Mouse (Mus musculus): ENCODE data around the gene Rdh9. TPM values are rescaled to one million over a fixed set of nuclear protein-coding genes. Genes with fewer than 3 reads are reported as not detected.
"Not testable (repeated sequence)": the region's sequence is repeated elsewhere in the genome, so short reads cannot be mapped to it uniquely, and the experiment has no call there.

The Rdh9 gene
- polyA plus RNA-seq, 1 experiment from 2014 or later = 0.10 TPM

- TF ChIP-seq CTCF (IDR thresholded peaks at IDR 0.05) = no peak
- TF ChIP-seq EP300 (IDR thresholded peaks at IDR 0.05) = no peak
- no peak for ATAC-seq
- no peaks in the 10 kb centered on the region for H3K27me3 ChIP-seq (replicated peaks; ENCODE audit: insufficient read depth, low read length)
- no peaks in the 10 kb centered on the region for H3K9me3 ChIP-seq (ENCODE audit: low read length)
- no peak overlapping the region for H3K27ac ChIP-seq (ENCODE audit: low read length)
- H3K4me3 ChIP-seq (ENCODE audit: low read depth, low read length) = no peak overlapping the region
- no peak overlapping the region for H3K4me2 ChIP-seq (replicated peaks; ENCODE audit: low read depth, low read length)
- H3K4me1 ChIP-seq (ENCODE audit: insufficient read depth, low read depth, low read length) = no peaks in the 10 kb centered on the region
- WGBS = 52% methylated on average over 12 of the region's 12 CpGs
- no peak for DNase-seq (ENCODE audit: low spot score)
- no peak overlapping the region for H3K9ac ChIP-seq (replicated peaks; ENCODE audit: low read depth)
- no peaks in the 10 kb centered on the region for H3K36me3 ChIP-seq (ENCODE audit: insufficient read depth, low read length)
Observed at GRCm38 (mm10) chr10:127763914-127764680, 12.1 kb upstream of the Rdh9 start.

- no peak overlapping the region for H3K9ac ChIP-seq (replicated peaks; ENCODE audit: low read depth)
- ATAC-seq = no peak
- H3K9me3 ChIP-seq (ENCODE audit: low read length) = no peaks in the 10 kb centered on the region
- H3K4me3 ChIP-seq (ENCODE audit: low read depth, low read length) = no peak overlapping the region
- TF ChIP-seq CTCF (IDR thresholded peaks at IDR 0.05) = no peak
- no peak for TF ChIP-seq EP300 (IDR thresholded peaks at IDR 0.05)
- no peak for DNase-seq (ENCODE audit: low spot score)
- no peaks in the 10 kb centered on the region for H3K4me1 ChIP-seq (ENCODE audit: insufficient read depth, low read depth, low read length)
- no peaks in the 10 kb centered on the region for H3K27me3 ChIP-seq (replicated peaks; ENCODE audit: insufficient read depth, low read length)
- no peaks in the 10 kb centered on the region for H3K36me3 ChIP-seq (ENCODE audit: insufficient read depth, low read length)
- no peak overlapping the region for H3K27ac ChIP-seq (ENCODE audit: low read length)
- WGBS = 59% methylated on average over 1 of the region's 1 CpGs
- no peak overlapping the region for H3K4me2 ChIP-seq (replicated peaks; ENCODE audit: low read depth, low read length)
Observed at GRCm38 (mm10) chr10:127766564-127766963, 9.6 kb upstream of the Rdh9 start.

GRCm38 (mm10) chr10:127782321-127782720 lies 6.1 kb downstream of the Rdh9 start:
- 95% methylated on average over 17 of the region's 17 CpGs for WGBS
- DNase-seq (ENCODE audit: low spot score) = not testable (repeated sequence)

GRCm38 (mm10) chr10:127785411-127785810 lies 9.2 kb downstream of the Rdh9 start:
- not testable (repeated sequence) for ATAC-seq; DNase-seq (ENCODE audit: low spot score); H3K27me3 ChIP-seq (replicated peaks; ENCODE audit: insufficient read depth, low read length)

More at GRCm38 (mm10) chr10:127782321-127782720, 6.1 kb downstream of the Rdh9 start:
- not testable (repeated sequence) for H3K9ac ChIP-seq (replicated peaks; ENCODE audit: low read depth); H3K4me3 ChIP-seq (ENCODE audit: low read depth, low read length); H3K27me3 ChIP-seq (replicated peaks; ENCODE audit: insufficient read depth, low read length); H3K36me3 ChIP-seq (ENCODE audit: insufficient read depth, low read length); H3K4me1 ChIP-seq (ENCODE audit: insufficient read depth, low read depth, low read length); H3K4me2 ChIP-seq (replicated peaks; ENCODE audit: low read depth, low read length); H3K27ac ChIP-seq (ENCODE audit: low read length); ATAC-seq; H3K9me3 ChIP-seq (ENCODE audit: low read length)

GRCm38 (mm10) chr10:127799295-127799694 lies 23.1 kb downstream of the Rdh9 start:
- Histone ChIP-seq H3K4me3 (ENCODE audit: low read depth, low read length) (no peak overlapping the region), H3K36me3 (ENCODE audit: insufficient read depth, low read length) (no peaks in the 10 kb centered on the region), H3K9ac (replicated peaks; ENCODE audit: low read depth) (no peak overlapping the region), H3K4me1 (ENCODE audit: insufficient read depth, low read depth, low read length) (no peaks in the 10 kb centered on the region), H3K4me2 (replicated peaks; ENCODE audit: low read depth, low read length) (no peak overlapping the region), H3K27ac (ENCODE audit: low read length) (no peak overlapping the region), H3K27me3 (replicated peaks; ENCODE audit: insufficient read depth, low read length) (no peaks in the 10 kb centered on the region), H3K9me3 (ENCODE audit: low read length) (no peaks in the 10 kb centered on the region)
- TF ChIP-seq CTCF (IDR thresholded peaks at IDR 0.05) = no peak
- TF ChIP-seq EP300 (IDR thresholded peaks at IDR 0.05) = no peak
- ATAC-seq (no peak), DNase-seq (ENCODE audit: low spot score) (no peak)
- 79% methylated on average over 1 of the region's 1 CpGs for WGBS

More at GRCm38 (mm10) chr10:127785411-127785810, 9.2 kb downstream of the Rdh9 start:
- H3K9me3 ChIP-seq (ENCODE audit: low read length); H3K27ac ChIP-seq (ENCODE audit: low read length); H3K4me1 ChIP-seq (ENCODE audit: insufficient read depth, low read depth, low read length); H3K4me2 ChIP-seq (replicated peaks; ENCODE audit: low read depth, low read length); H3K4me3 ChIP-seq (ENCODE audit: low read depth, low read length); H3K36me3 ChIP-seq (ENCODE audit: insufficient read depth, low read length); H3K9ac ChIP-seq (replicated peaks; ENCODE audit: low read depth): not testable (repeated sequence)
- WGBS = 82% methylated on average over 1 of the region's 1 CpGs

- no peak for DNase-seq (ENCODE audit: low spot score)
- H3K4me2 ChIP-seq (replicated peaks; ENCODE audit: low read depth, low read length) = no peak within 1 kb of the TSS
- no peaks in the 10 kb centered on the region for H3K4me1 ChIP-seq (ENCODE audit: insufficient read depth, low read depth, low read length)
- WGBS = 82% methylated on average over 6 of the region's 6 CpGs
- H3K27ac ChIP-seq (ENCODE audit: low read length) = no peak within 1 kb of the TSS
- H3K36me3 ChIP-seq (ENCODE audit: insufficient read depth, low read length) = no peaks in the 10 kb centered on the region
- ATAC-seq = no peak
- TF ChIP-seq EP300 (IDR thresholded peaks at IDR 0.05) (no peak), CTCF (IDR thresholded peaks at IDR 0.05) (no peak)
- H3K9ac ChIP-seq (replicated peaks; ENCODE audit: low read depth) = no peak within 1 kb of the TSS
- no peak within 1 kb of the TSS for H3K4me3 ChIP-seq (ENCODE audit: low read depth, low read length)
- no peaks in the 10 kb centered on the region for H3K9me3 ChIP-seq (ENCODE audit: low read length)
- H3K27me3 ChIP-seq (replicated peaks; ENCODE audit: insufficient read depth, low read length) = no peaks in the 10 kb centered on the region
Observed at GRCm38 (mm10) chr10:127800891-127801290, 24.7 kb downstream of the Rdh9 start, which contains the start of gene Rdh16. Rdh16 (plus strand) TSS chr10:127801152.

Data from lung, postnatal 0 days (tissue).